Mouse (Mus musculus): ENCODE measurements around the gene Ankrd39.
A peak's percentile ranks its signal among the peaks of the same experiment; 100 is the strongest.
"Not testable (repeated sequence)": the region's sequence is repeated elsewhere in the genome, so short reads cannot be mapped to it uniquely, and the experiment has no call there.

Gene Ankrd39

DNA sequence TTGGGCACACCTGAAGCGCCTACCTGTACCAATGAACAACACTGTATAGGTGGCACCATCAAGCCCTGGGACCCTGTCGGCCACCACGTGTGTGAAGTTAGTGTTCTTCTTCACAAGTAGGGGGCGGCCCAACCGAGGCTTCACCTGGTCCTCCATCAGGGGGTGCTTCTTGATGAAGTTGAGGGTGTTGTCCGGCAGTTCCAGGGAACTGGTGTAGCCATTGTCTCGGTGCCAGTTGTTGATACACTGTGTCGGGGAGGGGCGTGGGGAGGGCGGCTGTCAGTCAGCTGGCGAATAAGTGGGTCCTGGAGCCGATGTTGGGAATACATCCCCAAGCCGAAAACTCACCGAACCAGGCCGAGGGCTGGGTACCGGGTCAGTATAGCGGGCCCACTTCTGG is 4.7 kb upstream of the Ankrd39 start:
- DNase-seq (ENCODE audit: low read depth, low spot score) = no peak

- no peak for DNase-seq (ENCODE audit: low read depth, low spot score)
Observed at GRCm38 (mm10) chr1:36550075-36550863, 3.0 kb upstream of the Ankrd39 start.

DNA sequence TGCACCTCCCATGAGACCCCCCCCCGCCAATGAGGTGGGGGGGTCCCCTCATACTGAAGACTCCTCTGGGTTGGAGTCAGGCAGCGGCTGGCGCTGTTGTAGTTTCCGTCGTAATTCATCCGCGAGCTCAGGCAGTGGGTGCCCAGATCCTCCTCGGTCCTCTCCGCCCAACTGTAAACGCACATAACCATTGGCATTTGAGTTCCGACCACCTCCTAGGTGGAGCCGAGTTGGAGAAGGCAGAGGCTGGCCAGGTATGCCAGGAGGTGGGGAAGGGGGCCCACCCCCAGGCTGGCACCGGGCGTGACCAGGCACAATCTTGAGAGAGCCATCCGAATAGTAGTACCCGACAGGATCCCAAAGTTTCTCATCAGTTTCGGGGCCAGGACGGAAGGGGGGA is 2.2 kb upstream of the Ankrd39 start:
- no peak for DNase-seq (ENCODE audit: low read depth, low spot score)

- DNase-seq (ENCODE audit: low read depth, low spot score) = no peak
Observed at GRCm38 (mm10) chr1:36548771-36549170, 1.5 kb upstream of the Ankrd39 start.

- DNase-seq (ENCODE audit: low read depth, low spot score) = no peak
Observed at GRCm38 (mm10) chr1:36547981-36548598, 845 bp upstream of the Ankrd39 start.

- DNase-seq (ENCODE audit: low read depth, low spot score) = peak; percentile 67
Observed at GRCm38 (mm10) chr1:36545845-36546600, 1.2 kb downstream of the Ankrd39 start.

DNA sequence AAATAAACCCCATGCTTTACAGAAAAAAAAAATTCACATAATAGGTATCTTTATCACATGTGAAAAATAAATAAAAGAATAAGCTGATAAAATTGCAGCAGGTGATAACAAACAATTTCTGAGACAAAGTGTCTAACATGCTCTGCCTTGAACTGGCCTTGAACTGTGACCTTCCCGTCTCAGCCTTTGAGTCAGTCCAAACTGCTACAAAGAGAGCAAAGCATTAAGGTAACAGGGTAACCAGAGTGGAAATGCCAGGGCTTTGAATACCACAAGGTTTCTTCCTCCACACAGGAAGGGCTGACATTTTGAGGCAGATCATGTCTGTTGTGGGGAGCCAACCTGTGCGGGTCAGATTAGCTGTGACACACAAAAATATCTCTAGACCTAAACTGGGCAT is 1.9 kb downstream of the Ankrd39 start:
- DNase-seq (ENCODE audit: low read depth, low spot score) = peak; percentile 43

DNA sequence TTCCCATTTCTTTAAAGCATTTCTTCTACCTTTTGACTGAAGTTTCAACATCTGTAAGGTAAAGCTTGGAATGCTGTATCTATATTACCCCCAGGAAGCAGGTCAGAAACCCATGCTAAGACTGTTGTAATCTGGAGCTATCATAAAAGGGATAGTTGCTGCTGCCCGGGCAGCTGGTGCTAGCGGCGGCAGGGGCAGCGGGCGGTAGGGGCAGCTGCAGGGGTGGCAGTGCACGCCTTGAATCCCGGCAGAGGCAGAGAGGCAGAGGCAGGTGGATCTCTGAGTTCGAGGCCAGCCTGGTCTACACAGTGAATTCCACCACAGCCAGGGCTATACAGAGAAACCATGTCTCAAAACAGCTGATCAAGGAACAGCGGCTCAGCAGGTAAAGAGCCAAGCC is 4.3 kb downstream of the Ankrd39 start:
- DNase-seq (ENCODE audit: low read depth, low spot score) = no peak

DNA sequence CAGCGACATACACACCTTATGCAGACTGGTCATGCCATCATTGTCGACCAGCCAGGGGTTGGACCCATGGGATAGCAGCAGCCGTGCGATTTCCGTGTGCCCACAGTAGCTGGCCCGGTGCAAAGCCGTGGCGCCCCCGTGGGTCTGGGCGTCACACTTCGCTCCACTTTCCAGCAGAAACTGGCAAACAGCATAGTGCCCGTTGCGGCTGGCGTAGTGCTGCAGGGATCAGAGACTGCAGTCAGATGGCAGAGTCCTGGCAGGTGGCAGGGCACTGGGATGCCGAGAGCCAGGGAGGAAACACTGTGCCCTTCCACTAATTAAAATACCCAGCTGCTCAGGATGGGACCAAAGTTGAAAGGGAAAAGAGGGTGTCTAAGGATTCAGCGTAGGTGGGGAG is 5.4 kb downstream of the Ankrd39 start:
- no peak for DNase-seq (ENCODE audit: low read depth, low spot score)

GRCm38 (mm10) chr1:36540807-36541206 is 6.4 kb downstream of the Ankrd39 start:
- DNase-seq (ENCODE audit: low read depth, low spot score) = no peak

- DNase-seq (ENCODE audit: low read depth, low spot score) = no peak
Observed at GRCm38 (mm10) chr1:36540132-36540531, 7.1 kb downstream of the Ankrd39 start.

DNA sequence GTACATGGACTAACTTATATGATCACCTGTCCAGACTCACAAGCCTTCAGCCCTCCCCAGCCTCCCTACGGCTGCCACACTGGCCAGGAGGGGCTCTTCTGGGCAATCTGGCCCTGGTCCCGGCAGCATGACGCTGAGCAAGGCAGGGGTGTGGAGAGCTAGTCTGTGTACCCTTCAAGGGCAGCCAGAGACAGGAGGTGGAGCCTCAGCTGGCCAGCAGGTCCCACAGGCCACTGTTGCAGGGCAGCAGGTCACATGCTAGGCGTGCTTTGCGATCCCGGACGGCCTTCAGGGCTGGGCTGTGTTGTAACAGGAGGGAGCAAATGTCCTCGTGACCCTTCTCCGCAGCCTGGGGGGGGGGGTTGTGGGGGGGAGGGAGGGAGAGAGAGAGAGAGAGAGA is 8.1 kb downstream of the Ankrd39 start, which contains the start of gene Gm42417:
Gene Gm42417 (minus strand): TSS at position 244 of the 400 bp plus-strand sequence.
- DNase-seq (ENCODE audit: low read depth, low spot score) = no peak

DNA sequence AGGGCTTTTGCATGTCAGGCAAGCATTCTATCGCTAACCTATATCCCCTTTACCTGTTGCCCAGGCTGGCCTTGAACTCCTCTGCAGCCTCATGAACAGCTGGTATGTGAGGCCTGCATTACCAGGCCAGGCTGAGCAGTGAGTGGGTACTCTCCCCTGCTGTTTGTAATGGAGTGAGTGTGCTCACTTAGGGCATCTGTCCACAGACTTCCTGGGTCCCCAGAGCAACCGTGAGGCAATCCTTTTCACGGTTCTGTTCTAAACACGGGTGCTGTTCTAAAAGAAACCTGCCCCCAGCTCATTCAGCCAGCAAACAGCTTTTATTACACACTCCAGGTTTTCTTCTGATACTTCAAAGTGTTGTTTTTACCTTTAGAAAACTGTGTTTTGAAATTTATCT is 8.5 kb downstream of the Ankrd39 start:
- no peak for DNase-seq (ENCODE audit: low read depth, low spot score)

DNA sequence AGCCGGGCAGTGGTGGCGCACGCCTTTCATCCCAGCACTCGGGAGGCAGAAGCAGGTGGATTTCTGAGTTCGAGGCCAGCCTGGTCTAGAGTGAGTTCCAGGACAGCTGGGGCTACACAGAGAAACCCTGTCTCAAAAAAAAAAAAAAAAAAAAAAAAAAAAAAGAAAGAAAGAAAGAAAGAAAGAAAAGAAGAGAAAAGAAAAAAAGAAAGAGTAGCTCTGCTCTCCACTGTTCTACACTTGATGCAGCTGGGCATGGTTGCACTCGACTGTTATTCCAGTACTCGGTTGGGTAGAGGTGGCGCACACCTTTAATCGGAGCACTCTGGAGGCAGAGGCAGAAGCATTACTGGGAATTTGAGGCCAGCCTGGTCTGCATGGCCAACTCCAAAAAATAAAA is 10.5 kb downstream of the Ankrd39 start, which contains the start of gene Ankrd23:
Gene Ankrd23 (minus strand): TSS at position 101 of the 400 bp plus-strand sequence.
- not testable (repeated sequence) for DNase-seq (ENCODE audit: low read depth, low spot score)

DNA sequence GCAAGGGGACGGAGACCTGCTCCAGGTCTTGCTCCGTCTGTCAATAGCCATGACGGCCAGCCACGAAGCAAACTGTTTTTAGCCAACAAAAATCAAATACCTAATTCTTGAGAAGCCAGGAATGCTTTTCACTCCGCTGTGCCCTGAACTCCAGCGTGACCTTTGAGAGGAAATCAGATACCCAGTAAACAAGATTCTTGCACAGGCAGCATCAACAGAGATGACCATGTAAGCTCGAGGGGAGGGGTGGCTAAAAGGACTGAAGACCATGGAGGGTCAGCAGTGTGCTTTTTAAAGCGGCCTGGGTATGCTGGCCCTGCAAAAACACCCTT is 10.9 kb downstream of the Ankrd39 start:
- DNase-seq (ENCODE audit: low read depth, low spot score) = no peak

GRCm38 (mm10) chr1:36535477-36536396 is 11.5 kb downstream of the Ankrd39 start:
- no peak for DNase-seq (ENCODE audit: low read depth, low spot score)

GRCm38 (mm10) chr1:36534595-36535058 is 12.6 kb downstream of the Ankrd39 start:
- no peak for DNase-seq (ENCODE audit: low read depth, low spot score)

GRCm38 (mm10) chr1:36533546-36533945 is 13.7 kb downstream of the Ankrd39 start:
- peak; percentile 43 for DNase-seq (ENCODE audit: low read depth, low spot score)

- no peak for DNase-seq (ENCODE audit: low read depth, low spot score)
Observed at GRCm38 (mm10) chr1:36531461-36531860, 15.8 kb downstream of the Ankrd39 start.

GRCm38 (mm10) chr1:36530962-36531361 is 16.3 kb downstream of the Ankrd39 start:
- no peak for DNase-seq (ENCODE audit: low read depth, low spot score)

- DNase-seq (ENCODE audit: low read depth, low spot score) = no peak
Observed at GRCm38 (mm10) chr1:36530485-36530884, 16.8 kb downstream of the Ankrd39 start.

Measured in R1 (cell line).